Mouse (Mus musculus) MEL (cell line): ENCODE measurements around the gene Ccdc91. TPM values are rescaled to one million over a fixed set of nuclear protein-coding genes. Genes with fewer than 3 reads are reported as not detected.

Experiments used
- DNase-seq: peaks from one replicate; pipeline ENCODE4 v3.0.0; 2011; ENCODE audit warnings: low read depth, low spot score
- H3K27ac ChIP-seq: 2 replicates; pipeline ENCODE4 v1.5.1; 2012; ENCODE audit warnings: low read depth, mild to moderate bottlenecking, control low read depth, low read length, moderate library complexity; ENCODE audit not compliant: control insufficient read depth
- H3K27me3 ChIP-seq, 2 experiments: fragments of 150-350 bp in 1 of 2; sonication (generic) in 1 of 2; 2 replicates each; pipeline ENCODE4 v1.6.1; 2012; ENCODE audit warnings: low read length in 2 of 2, mild to moderate bottlenecking in 2 of 2, improper control_type of control experiment in 1 of 2, moderate library complexity in 1 of 2; ENCODE audit not compliant: insufficient read depth in 2 of 2, control insufficient read depth in 1 of 2
- H3K36me3 ChIP-seq, 2 experiments: 2 replicates each; pipeline ENCODE4 v1.6.1; 2012 to 2014; ENCODE audit warnings: low read length in 2 of 2, improper control_type of control experiment in 1 of 2, inconsistent platforms in 1 of 2, mild to moderate bottlenecking in 1 of 2; ENCODE audit not compliant: insufficient read depth in 2 of 2, control insufficient read depth in 1 of 2
- H3K4me1 ChIP-seq, 2 experiments: fragments of 150-350 bp in 1 of 2; sonication (generic) in 1 of 2; 2 replicates each; pipeline ENCODE4 v1.6.1; 2012; ENCODE audit warnings: low read length in 2 of 2, improper control_type of control experiment in 1 of 2, mild to moderate bottlenecking in 1 of 2; ENCODE audit not compliant: insufficient read depth in 2 of 2, control insufficient read depth in 1 of 2
- H3K4me3 ChIP-seq, 2 experiments: fragments of 150-350 bp in 1 of 2; sonication (generic) in 1 of 2; 2 replicates each; pipeline ENCODE4 v1.5.1; 2012; ENCODE audit warnings: low read depth in 2 of 2, low read length in 2 of 2, mild to moderate bottlenecking in 2 of 2, moderate library complexity in 2 of 2, control low read depth in 1 of 2, improper control_type of control experiment in 1 of 2; ENCODE audit not compliant: control insufficient read depth in 1 of 2, insufficient read depth in 1 of 2
- H3K79me2 ChIP-seq: 2 replicates; pipeline ENCODE4 v1.6.1; 2012; ENCODE audit warnings: mild to moderate bottlenecking, low read length, moderate library complexity; ENCODE audit not compliant: control insufficient read depth, poor library complexity, insufficient read depth
- H3K9ac ChIP-seq: 2 replicates; pipeline ENCODE4 v1.6.1; 2012; ENCODE audit warnings: low read depth, mild to moderate bottlenecking, control low read depth, low read length, moderate library complexity; ENCODE audit not compliant: control insufficient read depth, poor library complexity, severe bottlenecking
- H3K9me3 ChIP-seq: fragments of 150-350 bp; sonication (generic); replicated peaks from 2 replicates; pipeline ENCODE4 v1.6.1; 2012; ENCODE audit warnings: mild to moderate bottlenecking, low read length, improper control_type of control experiment, moderate library complexity; ENCODE audit not compliant: insufficient read depth
- BHLHE40 ChIP-seq: IDR thresholded peaks from 2 replicates; pipeline ENCODE4 v1.6.1; 2012; ENCODE audit warnings: low read depth, mild to moderate bottlenecking, inconsistent platforms, low read length, improper control_type of control experiment, borderline replicate concordance
- CHD1 ChIP-seq: IDR thresholded peaks from 2 replicates; pipeline ENCODE4 v1.6.1; 2012; ENCODE audit warnings: low read depth, mild to moderate bottlenecking, inconsistent platforms, low read length, improper control_type of control experiment
- CTCF ChIP-seq, 3 experiments: IDR thresholded peaks in 2 of 3; conservative IDR thresholded peaks in 1 of 3; 2 replicates each; pipeline ENCODE4 v1.5.1; 2011 to 2012; ENCODE audit warnings: low read length in 3 of 3, low read depth in 2 of 3, mild to moderate bottlenecking in 2 of 3, improper control_type of control experiment in 1 of 3, inconsistent platforms in 1 of 3, mixed read lengths in 1 of 3, moderate library complexity in 1 of 3; ENCODE audit not compliant: control insufficient read depth in 1 of 3, insufficient read depth in 1 of 3, poor library complexity in 1 of 3, severe bottlenecking in 1 of 3
- EP300 ChIP-seq, 2 experiments: IDR thresholded peaks; 2 replicates each; pipeline ENCODE4 v1.6.1; 2011; ENCODE audit warnings: improper control_type of control experiment in 2 of 2, low read length in 2 of 2, low read depth in 1 of 2, mild to moderate bottlenecking in 1 of 2
- ETS1 ChIP-seq: IDR thresholded peaks from 2 replicates; pipeline ENCODE4 v1.6.1; 2012; ENCODE audit warnings: low read depth, mild to moderate bottlenecking, inconsistent platforms, low read length, improper control_type of control experiment, moderate library complexity
- GATA1 ChIP-seq: IDR thresholded peaks from 2 replicates; pipeline ENCODE4 v1.6.1; 2011; ENCODE audit warnings: low read depth, low read length, improper control_type of control experiment
- JUND ChIP-seq: IDR thresholded peaks from 2 replicates; pipeline ENCODE4 v1.6.1; 2011; ENCODE audit warnings: low read depth, mild to moderate bottlenecking, improper control_type of control experiment, low read length
- KAT2A ChIP-seq: conservative IDR thresholded peaks from 2 replicates; pipeline ENCODE4 v1.6.1; 2012; ENCODE audit warnings: low read depth, low read length, improper control_type of control experiment, inconsistent platforms
- MAZ ChIP-seq: IDR thresholded peaks from 2 replicates; pipeline ENCODE4 v1.6.1; 2012; ENCODE audit warnings: low read depth, mild to moderate bottlenecking, inconsistent platforms, low read length, improper control_type of control experiment
- NELFE ChIP-seq: IDR thresholded peaks from 2 replicates; pipeline ENCODE4 v1.6.1; 2011; ENCODE audit warnings: low read depth, low read length, improper control_type of control experiment
- NRF1 ChIP-seq: IDR thresholded peaks from 2 replicates; pipeline ENCODE4 v1.6.1; 2014; ENCODE audit warnings: low read depth, mild to moderate bottlenecking, inconsistent platforms, low read length, improper control_type of control experiment, moderate library complexity; ENCODE audit not compliant: poor library complexity, insufficient read depth, severe bottlenecking
- RAD21 ChIP-seq: IDR thresholded peaks from 2 replicates; pipeline ENCODE4 v1.6.1; 2011; ENCODE audit warnings: mild to moderate bottlenecking, low read depth, low read length, improper control_type of control experiment
- SIN3A ChIP-seq: IDR thresholded peaks from 2 replicates; pipeline ENCODE4 v1.6.1; 2012; ENCODE audit warnings: low read length, improper control_type of control experiment, inconsistent platforms
- SMC3 ChIP-seq: IDR thresholded peaks from 2 replicates; pipeline ENCODE4 v1.6.1; 2011; ENCODE audit warnings: low read depth, low read length, improper control_type of control experiment
- TBP ChIP-seq: IDR thresholded peaks from 2 replicates; pipeline ENCODE4 v1.8.0; 2011; ENCODE audit warnings: low read depth, low read length, improper control_type of control experiment
- TCF12 ChIP-seq: IDR thresholded peaks from 2 replicates; pipeline ENCODE4 v1.6.1; 2014; ENCODE audit warnings: low read depth, mild to moderate bottlenecking, inconsistent platforms, low read length, improper control_type of control experiment, moderate library complexity
- UBTF ChIP-seq: IDR thresholded peaks from 2 replicates; pipeline ENCODE4 v1.6.1; 2012; ENCODE audit warnings: low read depth, mild to moderate bottlenecking, inconsistent platforms, low read length, improper control_type of control experiment, moderate library complexity, borderline replicate concordance; ENCODE audit not compliant: insufficient read depth
- ZMIZ1 ChIP-seq: IDR thresholded peaks from 2 replicates; pipeline ENCODE4 v1.6.1; 2012; ENCODE audit warnings: low read depth, mild to moderate bottlenecking, inconsistent platforms, low read length, improper control_type of control experiment, moderate library complexity
- polyA plus RNA-seq, 2 experiments: library from polyadenylated mRNA; stranded (reverse) in 1 of 2; unstranded in 1 of 2; fragments of >175 nt in 1 of 2; fragments of >200 nt in 1 of 2; gene quantifications; 2 replicates each; pipeline versions ENCODE4 v1.2.1 to v1.2.4; 2012; ENCODE audit warnings: low replicate concordance in 2 of 2, low read depth in 1 of 2; ENCODE audit not compliant: insufficient read length in 2 of 2, insufficient read depth in 1 of 2, missing spikeins in 1 of 2
- total RNA-seq: library from RNA; depleted of rRNA; stranded (reverse); fragments of 300-350 nt; gene quantifications from 2 replicates; pipeline ENCODE4 v1.2.3, GENCODE M21; 2012

Gene Ccdc91
- total and polyA plus RNA-seq, 3 experiments, result not detected

DNA sequence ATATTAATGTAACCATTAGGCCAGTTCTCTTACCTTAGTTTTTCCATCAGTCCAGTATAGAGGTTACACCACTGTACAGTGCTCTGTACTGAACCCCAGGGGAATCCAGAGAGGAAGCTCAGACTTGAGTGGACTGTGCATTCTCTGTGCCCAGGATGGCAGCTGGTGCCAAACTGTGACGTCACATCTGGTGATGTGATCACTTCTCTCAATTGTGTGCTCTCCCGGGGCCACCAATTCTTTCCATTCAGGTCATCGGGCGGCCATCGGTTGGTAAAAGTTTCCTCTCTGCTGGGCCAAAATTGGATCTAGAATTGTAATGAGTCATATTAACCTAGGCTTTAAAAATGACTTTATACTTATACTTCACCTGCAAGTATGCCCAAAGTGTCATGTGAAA is 19.9 kb upstream of the Ccdc91 start:
- H3K9ac ChIP-seq, result no peak overlapping the region
- H3K9me3 ChIP-seq, result no peaks in the 10 kb centered on the region
- H3K4me3 ChIP-seq, result no peak overlapping the region
- no peak for TF ChIP-seq JUND
- TF ChIP-seq UBTF, result no peak
- no peak for TF ChIP-seq NRF1
- TF ChIP-seq TCF12, result no peak
- no peak for TF ChIP-seq BHLHE40
- no peak for TF ChIP-seq ZMIZ1
- TF ChIP-seq SIN3A, result no peak
- no peak for TF ChIP-seq SMC3
- no peak for TF ChIP-seq CHD1
- no peak for TF ChIP-seq ETS1
- no peak for TF ChIP-seq RAD21
- no peak for TF ChIP-seq CTCF (IDR thresholded peaks at IDR 0.05 in 2 of 3, conservative IDR thresholded peaks at IDR 0.05 in 1 of 3; ENCODE audit: control insufficient read depth in 1 of 3, insufficient read depth in 1 of 3, low read depth in 2 of 3, low read length in 3 of 3, poor library complexity in 1 of 3, severe bottlenecking in 1 of 3)
- no peak for TF ChIP-seq MAZ
- no peak for TF ChIP-seq TBP
- H3K27me3 ChIP-seq, result no peaks in the 10 kb centered on the region
- H3K36me3 ChIP-seq, result no peaks in the 10 kb centered on the region
- no peaks in the 10 kb centered on the region for H3K79me2 ChIP-seq
- no peak for DNase-seq
- no peak overlapping the region for H3K27ac ChIP-seq
- no peaks in the 10 kb centered on the region for H3K4me1 ChIP-seq

GRCm38 (mm10) chr6:147458637-147459301 is 16.9 kb upstream of the Ccdc91 start:
- Histone ChIP-seq H3K9ac (no peak overlapping the region), H3K27me3 (no peaks in the 10 kb centered on the region), H3K4me1 (no peaks in the 10 kb centered on the region), H3K9me3 (no peaks in the 10 kb centered on the region), H3K27ac (no peak overlapping the region), H3K4me3 (no peak overlapping the region), H3K79me2 (no peaks in the 10 kb centered on the region), H3K36me3 (no peaks in the 10 kb centered on the region)
- DNase-seq, result no peak
- no peak for TF ChIP-seq ZMIZ1
- no peak for TF ChIP-seq GATA1
- no peak for TF ChIP-seq MAZ
- no peak for TF ChIP-seq CTCF (IDR thresholded peaks at IDR 0.05 in 2 of 3, conservative IDR thresholded peaks at IDR 0.05 in 1 of 3; ENCODE audit: control insufficient read depth in 1 of 3, insufficient read depth in 1 of 3, low read depth in 2 of 3, low read length in 3 of 3, poor library complexity in 1 of 3, severe bottlenecking in 1 of 3)
- no peak for TF ChIP-seq KAT2A
- no peak for TF ChIP-seq CHD1
- TF ChIP-seq EP300 (IDR thresholded peaks at IDR 0.05; ENCODE audit: low read depth in 1 of 2, low read length in 2 of 2), result no peak
- TF ChIP-seq ETS1, result no peak
- TF ChIP-seq NELFE, result no peak
